ENCODE assay signal across 8 mouse cellular contexts in the genomic region with DNA sequence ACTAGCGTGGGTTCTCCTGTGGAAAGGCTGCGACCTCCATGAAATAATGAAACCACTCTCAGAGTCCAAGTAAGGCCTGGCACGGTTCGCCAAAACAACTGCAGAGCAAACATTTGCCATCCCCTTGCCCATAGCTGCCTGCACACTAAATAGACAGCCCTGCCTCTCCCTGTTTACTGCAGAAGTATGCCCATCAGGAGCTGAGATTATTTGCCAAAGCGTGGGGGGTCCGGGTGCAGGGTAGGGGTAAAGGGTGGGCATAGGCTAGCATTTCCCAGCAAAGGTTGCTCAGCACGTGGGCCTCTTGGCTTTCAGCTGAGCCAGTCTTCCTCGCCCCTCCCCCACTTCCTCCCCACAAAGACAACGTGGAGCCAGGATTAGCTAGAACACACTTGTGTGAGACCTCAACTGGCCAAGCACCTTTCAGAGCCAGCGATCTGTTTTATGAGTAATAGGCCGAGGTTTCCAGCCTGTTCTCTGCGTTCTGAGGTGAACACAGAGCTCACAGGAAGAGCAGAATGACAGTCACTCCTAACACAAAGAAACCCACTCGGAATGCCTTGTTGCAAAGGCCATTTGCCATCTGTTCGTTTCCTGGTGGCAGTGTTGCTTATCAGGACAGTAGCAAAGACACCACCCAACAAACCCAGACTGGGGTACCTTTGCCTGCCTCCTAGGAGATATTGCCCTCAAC. TPM values are rescaled to one million over a fixed set of nuclear protein-coding genes. Genes with fewer than 3 reads are reported as not detected.
A peak's percentile ranks its signal among the peaks of the same experiment; 100 is the strongest.
DNase-seq lines count a peak whose midpoint lies in the region; ATAC-seq and TF ChIP-seq lines count a peak whose summit lies in the region.

No protein-coding gene starts in this region.

- H3K4me3 ChIP-seq in left cerebral cortex, adult 2 months = no peak overlapping the region
- H3K4me3 ChIP-seq in erythroblast, embryonic 14.5 days (replicated peaks) = peak overlapping the region; percentile 13
- H3K4me3 ChIP-seq in heart, embryonic 11.5 days (ENCODE audit: low read depth, low read length) = no peak overlapping the region
- no peak overlapping the region for H3K4me3 ChIP-seq in kidney, embryonic 14.5 days (ENCODE audit: low read length)
- H3K4me3 ChIP-seq in liver, embryonic 12.5 days = no peak overlapping the region
- no peak overlapping the region for H3K4me3 ChIP-seq in midbrain, postnatal 0 days (ENCODE audit: low read depth, low read length)
- H3K4me3 ChIP-seq in stomach, embryonic 15.5 days (replicated peaks) = no peak overlapping the region

- WGBS in heart, embryonic 11.5 days (ENCODE audit: insufficient replicate concordance) = 56% methylated on average over 14 of the region's 14 CpGs
- 37% methylated on average over 14 of the region's 14 CpGs for WGBS in kidney, embryonic 14.5 days
- 35% methylated on average over 14 of the region's 14 CpGs for WGBS in liver, embryonic 12.5 days (ENCODE audit: insufficient replicate concordance)
- WGBS in midbrain, postnatal 0 days = 58% methylated on average over 14 of the region's 14 CpGs
- WGBS in stomach, embryonic 15.5 days = 41% methylated on average over 14 of the region's 14 CpGs

- ATAC-seq in heart, embryonic 11.5 days (replicated peaks; ENCODE audit: insufficient number of reproducible peaks, low FRiP score, low TSS enrichment) = peak; percentile 26; the same call in 1 of the 2 replicates
- ATAC-seq in kidney, embryonic 14.5 days (ENCODE audit: low FRiP score, low TSS enrichment) = peak; percentile 60
- ATAC-seq in liver, embryonic 12.5 days = peak; percentile 91
- no peak for ATAC-seq in midbrain, postnatal 0 days (ENCODE audit: low FRiP score)
- peak; percentile 36; the same call in 1 of the 2 replicates for ATAC-seq in stomach, embryonic 15.5 days (ENCODE audit: insufficient read depth, low FRiP score, low read depth)

- peaks cover 55% of the 10 kb centered on the region for H3K4me1 ChIP-seq in erythroblast, embryonic 14.5 days (ENCODE audit: control insufficient read depth)
- peaks cover 8% of the 10 kb centered on the region for H3K4me1 ChIP-seq in heart, embryonic 11.5 days (ENCODE audit: control insufficient read depth, insufficient read depth, low read length)
- peaks cover 12% of the 10 kb centered on the region for H3K4me1 ChIP-seq in kidney, embryonic 14.5 days (ENCODE audit: control insufficient read depth, insufficient read depth, low read length)
- H3K4me1 ChIP-seq in liver, embryonic 12.5 days = peaks cover 58% of the 10 kb centered on the region
- 0 out of 2 replicates have a peak, but pooled peaks cover 6% of the 10 kb centered on the region for H3K4me1 ChIP-seq in midbrain, postnatal 0 days (ENCODE audit: insufficient read depth, low read length)
- peaks cover 16% of the 10 kb centered on the region for H3K4me1 ChIP-seq in stomach, embryonic 15.5 days

- peak; percentile 28 to 44 for DNase-seq in left cerebral cortex, adult 2 months (ENCODE audit: extremely low spot score in 1 of 2, low spot score in 2 of 2)
- DNase-seq in left cerebral cortex, adult 11 months (ENCODE audit: low spot score) = no peak
- peak; percentile 42 for DNase-seq in midbrain, postnatal 0 days (ENCODE audit: low spot score)

- no peak overlapping the region for H3K4me2 ChIP-seq in heart, embryonic 11.5 days
- H3K4me2 ChIP-seq in kidney, embryonic 14.5 days (replicated peaks; ENCODE audit: low read depth, low read length) = no peak overlapping the region
- peak overlapping the region; percentile 56 for H3K4me2 ChIP-seq in liver, embryonic 12.5 days
- no peak overlapping the region for H3K4me2 ChIP-seq in midbrain, postnatal 0 days (ENCODE audit: low read depth, low read length, poor library complexity, severe bottlenecking)
- peak overlapping the region; percentile 33 for H3K4me2 ChIP-seq in stomach, embryonic 15.5 days

- H3K36me3 ChIP-seq in erythroblast, embryonic 14.5 days (ENCODE audit: control insufficient read depth) = no peaks in the 10 kb centered on the region
- H3K36me3 ChIP-seq in heart, embryonic 11.5 days (ENCODE audit: control insufficient read depth, insufficient read depth, low read length) = no peaks in the 10 kb centered on the region
- H3K36me3 ChIP-seq in kidney, embryonic 14.5 days (ENCODE audit: control insufficient read depth, insufficient read depth, low read length) = no peaks in the 10 kb centered on the region
- H3K36me3 ChIP-seq in liver, embryonic 12.5 days = no peaks in the 10 kb centered on the region
- H3K36me3 ChIP-seq in midbrain, postnatal 0 days (ENCODE audit: insufficient read depth, low read length) = no peaks in the 10 kb centered on the region
- no peaks in the 10 kb centered on the region for H3K36me3 ChIP-seq in stomach, embryonic 15.5 days

- no peak overlapping the region for H3K9ac ChIP-seq in heart, embryonic 11.5 days (ENCODE audit: low read depth, low read length)
- H3K9ac ChIP-seq in kidney, embryonic 14.5 days (ENCODE audit: low read depth, low read length) = no peak overlapping the region
- peak overlapping the region; percentile 14; the same call in 1 of the 2 replicates for H3K9ac ChIP-seq in liver, embryonic 12.5 days
- H3K9ac ChIP-seq in midbrain, postnatal 0 days (replicated peaks; ENCODE audit: low read length, poor library complexity, severe bottlenecking) = no peak overlapping the region
- no peak overlapping the region for H3K9ac ChIP-seq in stomach, embryonic 15.5 days

- H3K9me3 ChIP-seq in erythroblast, embryonic 14.5 days (ENCODE audit: control insufficient read depth, low read length) = no peaks in the 10 kb centered on the region
- H3K9me3 ChIP-seq in heart, embryonic 11.5 days (replicated peaks; ENCODE audit: control insufficient read depth, low read length) = no peaks in the 10 kb centered on the region
- no peaks in the 10 kb centered on the region for H3K9me3 ChIP-seq in kidney, embryonic 14.5 days (ENCODE audit: control insufficient read depth, low read length)
- H3K9me3 ChIP-seq in liver, embryonic 12.5 days (replicated peaks) = no peaks in the 10 kb centered on the region
- no peaks in the 10 kb centered on the region for H3K9me3 ChIP-seq in midbrain, postnatal 0 days (ENCODE audit: low read length)
- H3K9me3 ChIP-seq in stomach, embryonic 15.5 days = no peaks in the 10 kb centered on the region

- H3K27ac ChIP-seq in left cerebral cortex, adult 2 months = peak overlapping the region; percentile 48
- peak overlapping the region; percentile 41; the same call in 1 of the 2 replicates for H3K27ac ChIP-seq in heart, embryonic 11.5 days (ENCODE audit: low read depth, low read length)
- peak overlapping the region; percentile 73 for H3K27ac ChIP-seq in kidney, embryonic 14.5 days (ENCODE audit: low read depth, low read length)
- peak overlapping the region; percentile 82 for H3K27ac ChIP-seq in liver, embryonic 12.5 days
- no peak overlapping the region; the same call in none of the 2 replicates for H3K27ac ChIP-seq in midbrain, postnatal 0 days (ENCODE audit: low read depth, low read length)
- peak overlapping the region; percentile 83 for H3K27ac ChIP-seq in stomach, embryonic 15.5 days

- H3K27me3 ChIP-seq in erythroblast, embryonic 14.5 days (ENCODE audit: control insufficient read depth) = no peaks in the 10 kb centered on the region
- H3K27me3 ChIP-seq in heart, embryonic 11.5 days (ENCODE audit: control insufficient read depth, insufficient read depth, low read length) = no peaks in the 10 kb centered on the region
- no peaks in the 10 kb centered on the region for H3K27me3 ChIP-seq in kidney, embryonic 14.5 days (ENCODE audit: control insufficient read depth, insufficient read depth, low read length)
- H3K27me3 ChIP-seq in liver, embryonic 12.5 days (replicated peaks) = no peaks in the 10 kb centered on the region
- no peaks in the 10 kb centered on the region for H3K27me3 ChIP-seq in midbrain, postnatal 0 days (ENCODE audit: insufficient read depth, low read length)
- no peaks in the 10 kb centered on the region for H3K27me3 ChIP-seq in stomach, embryonic 15.5 days (replicated peaks)

- no peak for TF ChIP-seq CTCF in left cerebral cortex, adult 2 months (IDR thresholded peaks at IDR 0.05)
- no peak for TF ChIP-seq CTCF in midbrain, postnatal 0 days (IDR thresholded peaks at IDR 0.05)

- intact Hi-C loops in left cerebral cortex, adult 2 months (cut with DNase I) = no loop called here

RNA-seq across cellular contexts. Expression of gene Cep85l, which starts 55.6 kb away (rescaled TPM):
- total RNA-seq in left cerebral cortex, adult 2 months (2021) = 10 to 100 TPM; 21.7 to 24.5 TPM
- polyA plus RNA-seq in erythroblast, embryonic 14.5 days (2012) = under 0.01 and 0.02 TPM in 2 replicates
- polyA plus RNA-seq in heart, embryonic 11.5 days (2014; fragmentation: Nextera tagmentation; extraction: Ambion mirVana) = 3.5 and 5.8 TPM in 2 replicates
- 6.5 and 7.7 TPM in 2 replicates for polyA plus RNA-seq in kidney, embryonic 14.5 days (2014; fragmentation: Nextera tagmentation; extraction: Ambion mirVana)
- 2.4 and 2.5 TPM in 2 replicates for polyA plus RNA-seq in liver, embryonic 12.5 days (2016; fragmentation: Nextera tagmentation; extraction: Ambion mirVana)
- total RNA-seq in midbrain, postnatal 0 days (2014; rRNA removed) = 14.3 and 15.2 TPM in 2 replicates
- polyA plus RNA-seq in midbrain, postnatal 0 days (2015; fragmentation: Nextera tagmentation; extraction: Ambion mirVana) = 4.3 and 6.0 TPM in 2 replicates
- polyA plus RNA-seq in stomach, embryonic 15.5 days (2015; fragmentation: Nextera tagmentation; extraction: Ambion mirVana) = 4.8 and 5.1 TPM in 2 replicates

Comparison
In these comparisons a context has a peak if more than half of its experiments do, and no peak if none do; other contexts are left out.
1. H3K4me2 ChIP-seq: peak in liver, embryonic 12.5 days (single experiment) and stomach, embryonic 15.5 days (single experiment); none in heart, embryonic 11.5 days (single experiment), kidney, embryonic 14.5 days (single experiment) and midbrain, postnatal 0 days (single experiment).